Mouse (Mus musculus): Measurements from ENCODE around the gene Epn1.
A peak's percentile ranks its signal among the peaks of the same experiment; 100 is the strongest.

The Epn1 gene

GRCm38 (mm10) chr7:5080010-5080751 lies at the start of gene Epn1:
Gene Epn1, plus strand, starts transcription at chr7:5080235.
- DNase-seq (ENCODE audit: low spot score in 2 of 2) = peak; percentile 88 to 93

GRCm38 (mm10) chr7:5030554-5031275 lies 49.3 kb upstream of the Epn1 start:
- DNase-seq (ENCODE audit: low spot score in 2 of 2) = no peak

GRCm38 (mm10) chr7:5031496-5031895 lies 48.5 kb upstream of the Epn1 start:
- DNase-seq (ENCODE audit: low spot score in 2 of 2) = no peak

- DNase-seq (ENCODE audit: low spot score in 2 of 2) = no peak
These were observed 46.2 kb upstream of the Epn1 start, which contains the start of gene 4632433K11Rik for GRCm38 (mm10) chr7:5033818-5034217. Gene 4632433K11Rik, plus strand, starts transcription at chr7:5034118.

- no peak for DNase-seq (ENCODE audit: low spot score in 2 of 2)
These were observed 44.4 kb upstream of the Epn1 start for GRCm38 (mm10) chr7:5035628-5036027.

- DNase-seq (ENCODE audit: low spot score in 2 of 2) = no peak
These were observed 43.9 kb upstream of the Epn1 start for GRCm38 (mm10) chr7:5036136-5036535.

GRCm38 (mm10) chr7:5037026-5037425 lies 43.0 kb upstream of the Epn1 start:
- DNase-seq (ENCODE audit: low spot score in 2 of 2) = no peak

- DNase-seq (ENCODE audit: low spot score in 2 of 2) = no peak
These were observed 42.6 kb upstream of the Epn1 start for GRCm38 (mm10) chr7:5037467-5037866.

GRCm38 (mm10) chr7:5038109-5038732 lies 41.8 kb upstream of the Epn1 start, which contains the start of gene Zfp784:
Gene Zfp784, minus strand, starts transcription at chr7:5038446.
- peak; percentile 93 to 97 for DNase-seq (ENCODE audit: low spot score in 2 of 2)

GRCm38 (mm10) chr7:5038940-5039339 lies 41.1 kb upstream of the Epn1 start:
- DNase-seq (ENCODE audit: low spot score in 2 of 2) = no peak

- DNase-seq (ENCODE audit: low spot score in 2 of 2) = no peak
These were observed 35.1 kb upstream of the Epn1 start for GRCm38 (mm10) chr7:5044981-5045380.

GRCm38 (mm10) chr7:5046112-5046511 lies 33.9 kb upstream of the Epn1 start:
- no peak for DNase-seq (ENCODE audit: low spot score in 2 of 2)

GRCm38 (mm10) chr7:5047313-5047712 lies 32.7 kb upstream of the Epn1 start:
- no peak for DNase-seq (ENCODE audit: low spot score in 2 of 2)

- peak; percentile 41 to 67 for DNase-seq (ENCODE audit: low spot score in 2 of 2)
These were observed 28.5 kb upstream of the Epn1 start, which contains the start of gene Zfp580 for GRCm38 (mm10) chr7:5051193-5052192. Gene Zfp580, plus strand, starts transcription at chr7:5051538.

GRCm38 (mm10) chr7:5052438-5052837 lies 27.6 kb upstream of the Epn1 start:
- DNase-seq (ENCODE audit: low spot score in 2 of 2) = no peak

- no peak for DNase-seq (ENCODE audit: low spot score in 2 of 2)
These were observed 27.1 kb upstream of the Epn1 start for GRCm38 (mm10) chr7:5052931-5053343.

GRCm38 (mm10) chr7:5053456-5054179 lies 26.4 kb upstream of the Epn1 start:
- DNase-seq (ENCODE audit: low spot score in 2 of 2) = no peak

GRCm38 (mm10) chr7:5056651-5057263 lies 23.3 kb upstream of the Epn1 start:
- DNase-seq (ENCODE audit: low spot score in 2 of 2) = no peak

- no peak for DNase-seq (ENCODE audit: low spot score in 2 of 2)
These were observed 22.7 kb upstream of the Epn1 start for GRCm38 (mm10) chr7:5057381-5057780.

- DNase-seq (ENCODE audit: low spot score in 2 of 2) = no peak
These were observed 22.2 kb upstream of the Epn1 start for GRCm38 (mm10) chr7:5057804-5058203.

All from urinary bladder, adult 18-20 months (tissue).